Mouse (Mus musculus) midbrain, embryonic 16.5 days (tissue): ENCODE measurements around the gene Rer1. TPM values are rescaled to one million over a fixed set of nuclear protein-coding genes. Genes with fewer than 3 reads are reported as not detected.

Experiments
- ATAC-seq: fragments of 200-750 bp; cut with Nextera tagmentation; 2 replicates; pipeline ENCODE4 v1.8.0; 2017; ENCODE audit warnings: moderate TSS enrichment
- H3K27ac ChIP-seq: fragments of 300-500 bp; sonication (generic); 2 replicates; pipeline ENCODE4 v1.5.1; 2014; ENCODE audit warnings: mild to moderate bottlenecking, low read length, mixed read lengths
- H3K27me3 ChIP-seq: fragments of 300-500 bp; sonication (generic); 2 replicates; pipeline ENCODE4 v1.6.1; 2014; ENCODE audit warnings: low read depth, low read length, mixed read lengths; ENCODE audit not compliant: control insufficient read depth, insufficient read depth
- H3K36me3 ChIP-seq: fragments of 300-500 bp; sonication (generic); 2 replicates; pipeline ENCODE4 v1.6.1; 2014; ENCODE audit warnings: mild to moderate bottlenecking, low read length, moderate library complexity, mixed read lengths; ENCODE audit not compliant: control insufficient read depth, insufficient read depth
- H3K4me1 ChIP-seq: fragments of 300-500 bp; sonication (generic); 2 replicates; pipeline ENCODE4 v1.6.1; 2014; ENCODE audit warnings: mild to moderate bottlenecking, low read length, mixed read lengths; ENCODE audit not compliant: control insufficient read depth, insufficient read depth
- H3K4me2 ChIP-seq: fragments of 300-500 bp; sonication (generic); 2 replicates; pipeline ENCODE4 v1.6.1; 2014; ENCODE audit warnings: mild to moderate bottlenecking, low read length, mixed read lengths
- H3K4me3 ChIP-seq: fragments of 300-500 bp; sonication (generic); 2 replicates; pipeline ENCODE4 v1.5.1; 2014; ENCODE audit warnings: low read depth, mild to moderate bottlenecking, low read length, moderate library complexity, mixed read lengths
- H3K9ac ChIP-seq: fragments of 300-500 bp; sonication (generic); 2 replicates; pipeline ENCODE4 v1.6.1; 2014; ENCODE audit warnings: low read depth, low read length, mixed read lengths
- H3K9me3 ChIP-seq: fragments of 300-500 bp; sonication (generic); replicated peaks from 2 replicates; pipeline ENCODE4 v1.6.1; 2014; ENCODE audit warnings: mild to moderate bottlenecking, low read length, mixed read lengths; ENCODE audit not compliant: control insufficient read depth, poor library complexity, severe bottlenecking
- WGBS: fragments of 180-500 bp; shearing (Covaris S2); extraction: QIAGEN DNeasy Blood & Tissue Kit; methylation state at CpG from one replicate; pipeline ENCODE4 v1.1.7; 2014; 5-methylcytosine and 5-hydroxymethylcytosine counted together
- polyA plus RNA-seq: library from polyadenylated mRNA; unstranded; fragments of >200 nt; fragmentation: Nextera tagmentation; extraction: Ambion mirVana; gene quantifications from 2 replicates; pipeline ENCODE4 v1.2.1, GENCODE M21; 2015

Rer1 gene
- polyA plus RNA-seq = 121 and 124 TPM in 2 replicates

DNA sequence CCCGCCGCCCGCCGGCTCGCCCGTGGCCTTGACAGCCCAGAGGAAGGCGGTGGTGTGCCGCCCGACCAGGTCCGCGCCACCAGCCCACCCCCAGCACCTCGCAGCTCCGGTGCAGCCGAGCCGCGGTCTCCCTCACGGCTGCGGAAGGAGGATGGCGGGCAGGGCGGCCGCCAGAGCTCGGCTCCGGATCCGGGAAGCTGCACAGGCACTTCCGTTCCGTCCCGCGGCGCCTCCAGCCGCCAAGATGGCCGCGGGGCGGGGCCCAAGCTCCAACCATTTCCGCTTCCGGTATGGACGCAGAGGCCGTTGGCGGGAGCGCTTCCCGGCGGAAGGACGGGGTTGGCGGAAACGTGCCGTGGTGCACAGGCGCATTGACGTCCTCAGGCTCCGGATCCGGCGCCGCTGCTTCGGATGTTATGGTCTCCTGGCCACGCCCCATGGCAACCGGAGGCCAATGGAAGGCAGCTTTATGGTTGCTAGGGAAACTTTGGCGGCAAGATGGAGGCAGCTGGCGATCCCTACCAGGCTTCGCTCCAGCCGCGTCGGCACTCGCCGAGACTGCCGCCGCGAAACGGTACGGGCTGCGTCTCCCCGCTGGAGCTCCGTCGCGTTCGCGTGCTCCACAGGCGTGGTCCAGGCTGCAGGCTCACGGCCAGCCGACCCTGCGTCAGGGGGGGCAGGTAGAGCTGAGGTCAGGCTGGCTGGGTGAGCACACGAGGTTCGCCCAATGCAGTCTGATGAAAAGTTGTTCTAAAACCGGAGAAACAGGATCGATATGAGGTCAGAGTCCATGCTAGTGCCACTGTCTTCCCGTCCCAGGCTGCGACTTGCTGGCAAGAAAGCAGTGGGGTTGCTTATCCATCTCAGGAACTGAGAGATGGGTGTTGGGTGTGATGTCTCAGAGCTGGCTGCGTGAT lies at the start of gene Rer1, which contains the start of gene Morn1:
Rer1 (minus strand) TSS at position 275 of the 917 bp plus-strand sequence.
Morn1 (plus strand) TSS at position 470 of the 917 bp plus-strand sequence.
- Histone ChIP-seq H3K27ac (peak within 1 kb of the TSS; percentile 92), H3K4me1 (peaks cover 22% of the 10 kb centered on the region), H3K36me3 (peaks cover 7% of the 10 kb centered on the region; the same call in 1 of the 2 replicates), H3K9ac (peak within 1 kb of the TSS; percentile 90), H3K4me2 (peak within 1 kb of the TSS; percentile 94), H3K4me3 (peak within 1 kb of the TSS; percentile 88), H3K9me3 (no peaks in the 10 kb centered on the region), H3K27me3 (no peaks in the 10 kb centered on the region)
- under 1% methylated on average over 84 of the region's 85 CpGs for WGBS
- ATAC-seq = peak; percentile 97

DNA sequence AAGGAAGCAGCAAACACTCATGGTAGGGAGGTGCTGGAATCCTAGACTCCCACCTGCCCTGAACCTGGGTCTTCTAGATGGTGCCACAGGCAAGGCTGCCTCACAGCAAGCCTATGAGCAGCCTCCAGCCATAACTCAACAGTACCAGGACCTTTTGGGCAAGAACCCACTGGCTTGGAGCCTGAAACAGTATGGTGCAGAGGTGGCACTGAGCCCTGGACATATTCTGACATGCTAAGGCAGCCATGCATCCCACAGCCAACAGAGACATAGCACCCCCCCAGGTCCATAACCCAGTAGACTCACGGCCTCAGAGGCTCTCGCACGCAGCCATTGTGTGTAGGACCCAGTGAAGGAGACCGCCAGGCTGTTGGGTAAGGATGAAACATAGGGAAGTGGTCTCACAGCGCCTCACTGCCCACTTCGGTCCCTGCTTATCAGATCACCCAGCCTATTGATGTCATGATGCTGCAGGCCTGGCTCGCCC lies 48.5 kb upstream of the Rer1 start:
- Histone ChIP-seq H3K4me2 (no peak overlapping the region), H3K9me3 (no peaks in the 10 kb centered on the region), H3K9ac (no peak overlapping the region), H3K4me3 (no peak overlapping the region), H3K27ac (no peak overlapping the region), H3K4me1 (peaks cover 9% of the 10 kb centered on the region; the same call in 1 of the 2 replicates), H3K36me3 (no peaks in the 10 kb centered on the region), H3K27me3 (no peaks in the 10 kb centered on the region)
- no peak for ATAC-seq
- WGBS = 85% methylated on average over 7 of the region's 7 CpGs

DNA sequence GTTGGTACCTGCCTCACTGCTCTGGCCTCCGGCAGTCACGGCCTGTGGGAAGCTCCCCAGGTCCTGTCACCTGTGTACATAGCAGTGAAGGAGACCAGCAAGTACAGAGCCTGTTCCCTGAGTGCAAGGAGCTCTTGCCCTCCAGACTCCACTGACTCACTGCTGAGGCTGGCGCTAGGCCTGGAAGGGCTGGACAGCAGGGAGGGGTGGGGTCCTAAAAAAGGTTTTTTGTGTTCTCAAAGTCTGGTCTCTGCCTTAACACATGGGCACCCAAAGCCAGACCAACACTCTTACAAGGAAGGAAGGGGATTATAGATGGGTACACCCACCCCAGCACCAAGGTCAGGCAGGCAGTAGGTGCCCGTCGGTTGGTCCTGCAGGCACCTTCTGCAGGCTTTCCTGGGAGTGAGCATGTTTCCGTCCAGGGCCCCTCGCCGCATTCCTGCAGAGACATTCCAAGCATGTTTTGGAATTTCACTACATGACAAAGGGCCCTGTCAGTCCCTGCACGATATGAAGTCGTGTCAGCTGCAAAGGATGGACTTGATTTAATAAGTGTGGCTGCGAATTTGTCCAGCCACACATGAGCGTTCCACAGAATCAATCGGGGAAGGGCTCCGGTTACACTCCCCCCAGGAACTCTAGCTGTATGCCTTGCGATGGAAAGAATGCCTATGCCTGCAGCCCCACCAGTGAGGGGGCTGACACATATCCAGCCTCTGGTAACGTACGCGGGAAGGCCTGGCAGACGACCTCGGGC lies 47.7 kb upstream of the Rer1 start:
- H3K4me3 ChIP-seq = no peak overlapping the region
- 44% methylated on average over 20 of the region's 20 CpGs for WGBS
- H3K9ac ChIP-seq = 0 out of 2 replicates have a peak overlapping the region, but pooled peaks have one; percentile 11
- H3K27me3 ChIP-seq = no peaks in the 10 kb centered on the region
- H3K27ac ChIP-seq = no peak overlapping the region
- no peaks in the 10 kb centered on the region for H3K36me3 ChIP-seq
- no peaks in the 10 kb centered on the region for H3K9me3 ChIP-seq
- no peak for ATAC-seq
- no peak overlapping the region for H3K4me2 ChIP-seq
- peaks cover 13% of the 10 kb centered on the region; the same call in 1 of the 2 replicates for H3K4me1 ChIP-seq

DNA sequence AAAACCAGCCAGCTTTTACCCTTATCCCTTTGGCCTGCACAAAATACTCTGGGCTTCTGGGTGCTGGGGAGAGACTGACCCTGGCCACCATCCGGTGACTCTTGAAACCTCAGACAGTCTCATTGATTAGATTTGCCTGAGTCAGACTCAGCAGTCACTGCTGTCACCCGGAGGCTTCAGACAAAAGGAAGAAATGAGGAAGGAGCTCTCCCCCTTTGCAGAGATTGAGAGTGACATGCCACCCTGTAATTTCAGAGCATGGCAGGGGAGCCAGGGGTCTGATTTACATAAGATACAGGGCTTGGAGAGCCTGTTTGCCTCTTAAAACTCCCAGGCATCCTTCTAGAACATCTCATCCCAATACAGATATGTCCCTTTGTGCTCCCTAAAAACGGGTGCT lies 47.0 kb upstream of the Rer1 start:
- Histone ChIP-seq H3K4me3 (no peak overlapping the region), H3K27me3 (no peaks in the 10 kb centered on the region), H3K27ac (no peak overlapping the region), H3K4me1 (peaks cover 13% of the 10 kb centered on the region; the same call in 1 of the 2 replicates), H3K9me3 (no peaks in the 10 kb centered on the region), H3K36me3 (no peaks in the 10 kb centered on the region), H3K4me2 (no peak overlapping the region), H3K9ac (no peak overlapping the region)
- 35% methylated on average over 3 of the region's 3 CpGs for WGBS
- no peak for ATAC-seq

DNA sequence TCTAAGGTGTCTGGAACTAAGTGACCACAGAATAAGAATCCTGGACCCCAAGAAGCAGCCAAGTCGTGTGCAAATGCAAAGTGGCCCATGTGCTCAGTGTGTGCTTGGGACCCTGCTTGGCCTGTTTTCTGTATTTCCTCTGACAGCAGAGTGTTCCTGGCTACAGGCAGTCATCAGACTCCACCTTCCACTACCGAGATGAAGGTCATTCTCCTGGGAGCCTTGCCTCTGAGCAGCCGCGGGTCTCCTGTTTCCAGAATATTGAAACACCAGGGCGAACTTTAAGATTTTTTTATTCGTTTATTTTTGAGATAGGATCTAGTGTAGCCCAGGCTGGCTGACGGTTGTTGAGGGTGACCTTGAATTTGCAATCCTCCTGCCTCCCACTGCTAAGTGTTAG lies 44.4 kb upstream of the Rer1 start:
- H3K4me2 ChIP-seq = no peak overlapping the region
- 0 out of 2 replicates have a peak overlapping the region, but pooled peaks have one; percentile 34 for H3K27ac ChIP-seq
- no peak overlapping the region for H3K4me3 ChIP-seq
- H3K36me3 ChIP-seq = no peaks in the 10 kb centered on the region
- H3K9me3 ChIP-seq = no peaks in the 10 kb centered on the region
- WGBS = 76% methylated on average over 7 of the region's 7 CpGs
- H3K9ac ChIP-seq = no peak overlapping the region
- no peaks in the 10 kb centered on the region for H3K27me3 ChIP-seq
- ATAC-seq = no peak
- H3K4me1 ChIP-seq = peaks cover 18% of the 10 kb centered on the region

DNA sequence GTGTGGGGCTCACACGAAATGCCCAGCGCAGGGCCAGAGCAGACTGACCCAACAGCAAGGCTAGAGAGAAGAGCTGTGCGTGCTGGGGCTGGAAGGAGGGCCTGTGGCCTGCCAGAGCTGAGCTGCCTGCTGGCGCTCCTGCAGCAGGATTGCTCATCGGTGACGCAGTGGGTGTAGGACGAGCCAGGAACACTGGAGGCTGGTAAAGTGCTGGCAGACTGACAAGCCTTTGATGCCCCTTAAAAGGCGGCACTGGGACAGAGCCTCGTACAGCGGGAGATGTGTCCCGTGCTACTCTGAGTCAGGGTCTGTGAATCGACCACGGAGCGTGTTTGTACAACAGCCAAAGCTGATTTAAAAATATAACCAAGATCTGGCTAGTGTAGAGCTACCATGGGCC lies 43.8 kb upstream of the Rer1 start:
- ATAC-seq = peak; percentile 71
- H3K4me1 ChIP-seq = peaks cover 19% of the 10 kb centered on the region
- no peak overlapping the region for H3K9ac ChIP-seq
- H3K4me2 ChIP-seq = no peak overlapping the region
- no peaks in the 10 kb centered on the region for H3K36me3 ChIP-seq
- H3K27me3 ChIP-seq = no peaks in the 10 kb centered on the region
- no peaks in the 10 kb centered on the region for H3K9me3 ChIP-seq
- 60% methylated on average over 14 of the region's 14 CpGs for WGBS
- no peak overlapping the region for H3K4me3 ChIP-seq
- 0 out of 2 replicates have a peak overlapping the region, but pooled peaks have one; percentile 34 for H3K27ac ChIP-seq

DNA sequence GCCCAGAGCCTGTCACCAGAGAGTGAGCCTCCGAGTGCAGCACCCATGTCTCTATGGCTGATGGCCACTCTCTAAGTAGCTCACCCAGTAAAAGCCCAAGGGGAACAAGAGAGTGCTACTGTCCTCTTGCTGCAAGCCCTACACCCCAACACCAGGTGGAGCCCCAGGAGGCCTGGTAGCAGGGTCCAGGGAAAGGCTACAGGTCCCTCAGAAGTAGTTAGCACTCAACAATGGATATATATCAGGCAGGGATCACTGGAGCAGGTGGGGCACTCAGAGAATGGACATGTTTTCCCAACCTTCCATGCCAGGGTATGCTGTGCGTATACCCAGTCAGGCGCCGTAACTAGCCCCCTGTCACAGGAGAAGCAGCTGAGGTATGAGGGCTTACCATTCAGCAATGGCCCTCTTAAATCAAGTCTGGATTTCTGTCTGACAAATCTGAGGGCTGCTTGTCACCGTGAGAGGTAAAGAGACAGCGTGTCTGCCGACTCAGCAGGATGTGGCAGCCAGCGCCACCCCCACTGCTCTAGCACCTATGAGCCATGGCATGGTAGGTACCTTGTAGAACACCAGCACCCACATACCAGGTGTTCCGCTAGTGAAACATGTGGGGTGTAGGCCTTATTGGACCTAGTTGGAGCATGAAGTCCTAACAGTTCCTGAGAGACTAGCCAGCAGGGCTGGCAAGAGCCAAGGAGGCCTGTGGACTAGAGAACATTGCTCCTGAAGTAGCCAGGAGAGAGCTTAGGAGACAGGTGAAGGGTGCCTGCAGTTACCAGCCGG lies 43.1 kb upstream of the Rer1 start:
- 95% methylated on average over 10 of the region's 10 CpGs for WGBS
- no peak overlapping the region for H3K4me2 ChIP-seq
- H3K9me3 ChIP-seq = no peaks in the 10 kb centered on the region
- no peak overlapping the region for H3K27ac ChIP-seq
- no peaks in the 10 kb centered on the region for H3K27me3 ChIP-seq
- H3K4me3 ChIP-seq = no peak overlapping the region
- peaks cover 19% of the 10 kb centered on the region for H3K4me1 ChIP-seq
- H3K9ac ChIP-seq = no peak overlapping the region
- no peak for ATAC-seq
- H3K36me3 ChIP-seq = no peaks in the 10 kb centered on the region

DNA sequence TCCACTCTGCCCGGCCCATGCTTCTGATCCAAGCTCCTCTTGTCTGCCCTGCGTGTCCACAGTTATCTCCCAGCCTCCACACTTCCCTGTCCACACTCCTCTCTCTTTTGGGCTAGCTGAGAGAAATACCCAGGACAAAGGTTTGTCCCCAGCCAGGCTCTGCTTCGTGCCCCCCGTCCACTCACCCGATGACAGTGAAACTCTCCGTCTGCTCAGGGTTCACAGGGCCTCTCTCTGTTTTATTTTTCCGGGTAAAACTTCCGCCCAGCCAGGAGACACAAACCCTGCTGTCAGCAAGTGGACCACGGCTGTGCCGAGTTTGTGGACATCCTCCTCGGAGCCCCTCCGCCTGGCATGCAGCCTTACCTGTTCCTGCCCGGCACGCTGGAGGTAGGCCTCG lies 42.2 kb upstream of the Rer1 start:
- WGBS = 89% methylated on average over 15 of the region's 15 CpGs
- H3K9me3 ChIP-seq = no peaks in the 10 kb centered on the region
- H3K27ac ChIP-seq = no peak overlapping the region

More for the DNA sequence above, 42.2 kb upstream of the Rer1 start:
- Histone ChIP-seq H3K4me3 (no peak overlapping the region), H3K27me3 (no peaks in the 10 kb centered on the region), H3K4me2 (no peak overlapping the region), H3K36me3 (no peaks in the 10 kb centered on the region), H3K4me1 (peaks cover 16% of the 10 kb centered on the region), H3K9ac (no peak overlapping the region)
- no peak for ATAC-seq
